ENCODE assay signal across 23 mouse cellular contexts in genomic region chr2:60832254-60832653, GRCm38 (mm10).
"Had no signal": no experiment of that assay in that cellular context is flagged by ENCODE, and none has a peak within 500 bp of the region (broad histone marks: within the 10 kb centered on the region; RNA-seq: fewer than 3 reads in every experiment).

No protein-coding gene starts in this region.

- DNase-seq: kidney, adult 2 months; kidney, postnatal 25 days; layer of hippocampus, adult 9-11 months; left cerebral cortex, postnatal 4 days; liver, postnatal 0 days; lung, postnatal 10 days; lung, postnatal 36 days; right cerebral cortex, adult 18-20 months; right cerebral cortex, postnatal 14 days; right cerebral cortex, postnatal 4 days; thymus, postnatal 25 days had no signal

- H3K9me3 ChIP-seq: limb, embryonic 12.5 days; limb, embryonic 15.5 days; lung, embryonic 15.5 days; megakaryocyte, embryonic 14.5 days; neural tube, embryonic 12.5 days; neural tube, embryonic 15.5 days; stomach, embryonic 15.5 days had no signal

- H3K4me3 ChIP-seq: layer of hippocampus, adult 2 months; limb, embryonic 12.5 days; limb, embryonic 15.5 days; lung, embryonic 15.5 days; megakaryocyte, embryonic 14.5 days; neural tube, embryonic 12.5 days; neural tube, embryonic 15.5 days; stomach, embryonic 15.5 days had no signal

- H3K4me2 ChIP-seq: limb, embryonic 12.5 days; limb, embryonic 15.5 days; liver, embryonic 11.5 days; lung, embryonic 15.5 days; neural tube, embryonic 12.5 days; neural tube, embryonic 15.5 days; stomach, embryonic 15.5 days had no signal

- H3K36me3 ChIP-seq: limb, embryonic 15.5 days; lung, embryonic 15.5 days; neural tube, embryonic 12.5 days; neural tube, embryonic 15.5 days; stomach, embryonic 15.5 days had no signal

- H3K27me3 ChIP-seq: limb, embryonic 12.5 days; limb, embryonic 15.5 days; lung, embryonic 15.5 days; megakaryocyte, embryonic 14.5 days; neural tube, embryonic 12.5 days; neural tube, embryonic 15.5 days; stomach, embryonic 15.5 days had no signal

- H3K27ac ChIP-seq: kidney, postnatal 0 days; layer of hippocampus, adult 2 months; limb, embryonic 12.5 days; limb, embryonic 15.5 days; liver, embryonic 14.5 days; lung, embryonic 15.5 days; neural tube, embryonic 12.5 days; neural tube, embryonic 15.5 days; stomach, embryonic 15.5 days had no signal

- ATAC-seq: intestine, postnatal 0 days; liver, postnatal 0 days had no signal

- H3K9ac ChIP-seq: limb, embryonic 12.5 days; limb, embryonic 15.5 days; liver, embryonic 14.5 days; liver, postnatal 0 days; lung, embryonic 15.5 days; neural tube, embryonic 12.5 days; neural tube, embryonic 15.5 days; stomach, embryonic 15.5 days had no signal
